Mouse (Mus musculus) spleen, postnatal 36 days (tissue): Measurements from ENCODE around the gene Gm17018.
"Not testable (repeated sequence)": the region's sequence is repeated elsewhere in the genome, so short reads cannot be mapped to it uniquely, and the experiment has no call there.

Experiments used
- DNase-seq, 2 experiments: peaks; one replicate each; pipeline ENCODE4 v3.0.0; 2022; ENCODE audit warnings: low spot score in 2 of 2, mixed read lengths in 1 of 2

Gm17018 gene

GRCm38 (mm10) chr19:45560153-45560890, at the start of gene Gm17018, which contains the start of gene Poll:
TSS of gene Gm17018 (plus strand) at chr19:45560615.
TSS of gene Poll (minus strand) at chr19:45560531.
- peak; percentile 81 to 84 for DNase-seq

GRCm38 (mm10) chr19:45510680-45511079, 49.7 kb upstream of the Gm17018 start:
- no peak for DNase-seq

- no peak for DNase-seq
Measured at GRCm38 (mm10) chr19:45511406-45511805, 49.0 kb upstream of the Gm17018 start.

- DNase-seq, result no peak
Measured at GRCm38 (mm10) chr19:45515341-45515740, 45.1 kb upstream of the Gm17018 start.

GRCm38 (mm10) chr19:45516264-45516663, 44.2 kb upstream of the Gm17018 start:
- no peak for DNase-seq

- DNase-seq, result no peak
Measured at GRCm38 (mm10) chr19:45527382-45527781, 33.0 kb upstream of the Gm17018 start.

- peak; percentile 47 to 61 for DNase-seq
Measured at GRCm38 (mm10) chr19:45527931-45528534, 32.4 kb upstream of the Gm17018 start.

- no peak for DNase-seq
Measured at GRCm38 (mm10) chr19:45529294-45529693, 31.1 kb upstream of the Gm17018 start.

- no peak for DNase-seq
Measured at GRCm38 (mm10) chr19:45530200-45530995, 30.0 kb upstream of the Gm17018 start.

- no peak for DNase-seq
Measured at GRCm38 (mm10) chr19:45531554-45531953, 28.9 kb upstream of the Gm17018 start.

- DNase-seq, result no peak
Measured at GRCm38 (mm10) chr19:45533617-45534016, 26.8 kb upstream of the Gm17018 start.

- no peak for DNase-seq
Measured at GRCm38 (mm10) chr19:45535214-45535735, 25.1 kb upstream of the Gm17018 start.

GRCm38 (mm10) chr19:45535929-45536328, 24.5 kb upstream of the Gm17018 start:
- no peak for DNase-seq

- peak; percentile 54 to 60 for DNase-seq
Measured at GRCm38 (mm10) chr19:45537505-45537904, 22.9 kb upstream of the Gm17018 start.

- no peak for DNase-seq
Measured at GRCm38 (mm10) chr19:45540657-45541408, 19.6 kb upstream of the Gm17018 start.

- DNase-seq, result peak; percentile 25 to 39
Measured at GRCm38 (mm10) chr19:45541409-45542041, 18.9 kb upstream of the Gm17018 start.

GRCm38 (mm10) chr19:45542061-45542460, 18.4 kb upstream of the Gm17018 start:
- DNase-seq, result no peak

- peak; percentile 31 to 39 for DNase-seq
Measured at GRCm38 (mm10) chr19:45544152-45544924, 16.1 kb upstream of the Gm17018 start.

GRCm38 (mm10) chr19:45544925-45545321, 15.5 kb upstream of the Gm17018 start:
- peak; percentile 67 to 69 for DNase-seq

- not testable (repeated sequence) for DNase-seq
Measured at GRCm38 (mm10) chr19:45548196-45548595, 12.2 kb upstream of the Gm17018 start.
